Mouse (Mus musculus) midbrain, embryonic 16.5 days (tissue): ENCODE measurements around the gene Miox. TPM values are rescaled to one million over a fixed set of nuclear protein-coding genes. Genes with fewer than 3 reads are reported as not detected.
A peak's percentile ranks its signal among the peaks of the same experiment; 100 is the strongest.

Experiments used
- ATAC-seq: fragments of 200-750 bp; cut with Nextera tagmentation; 2 replicates; pipeline ENCODE4 v1.8.0; 2017; ENCODE audit warnings: moderate TSS enrichment
- H3K27ac ChIP-seq: fragments of 300-500 bp; sonication (generic); 2 replicates; pipeline ENCODE4 v1.5.1; 2014; ENCODE audit warnings: mild to moderate bottlenecking, low read length, mixed read lengths
- H3K27me3 ChIP-seq: fragments of 300-500 bp; sonication (generic); 2 replicates; pipeline ENCODE4 v1.6.1; 2014; ENCODE audit warnings: low read depth, low read length, mixed read lengths; ENCODE audit not compliant: control insufficient read depth, insufficient read depth
- H3K36me3 ChIP-seq: fragments of 300-500 bp; sonication (generic); 2 replicates; pipeline ENCODE4 v1.6.1; 2014; ENCODE audit warnings: mild to moderate bottlenecking, low read length, moderate library complexity, mixed read lengths; ENCODE audit not compliant: control insufficient read depth, insufficient read depth
- H3K4me1 ChIP-seq: fragments of 300-500 bp; sonication (generic); 2 replicates; pipeline ENCODE4 v1.6.1; 2014; ENCODE audit warnings: mild to moderate bottlenecking, low read length, mixed read lengths; ENCODE audit not compliant: control insufficient read depth, insufficient read depth
- H3K4me2 ChIP-seq: fragments of 300-500 bp; sonication (generic); 2 replicates; pipeline ENCODE4 v1.6.1; 2014; ENCODE audit warnings: mild to moderate bottlenecking, low read length, mixed read lengths
- H3K4me3 ChIP-seq: fragments of 300-500 bp; sonication (generic); 2 replicates; pipeline ENCODE4 v1.5.1; 2014; ENCODE audit warnings: low read depth, mild to moderate bottlenecking, low read length, moderate library complexity, mixed read lengths
- H3K9ac ChIP-seq: fragments of 300-500 bp; sonication (generic); 2 replicates; pipeline ENCODE4 v1.6.1; 2014; ENCODE audit warnings: low read depth, low read length, mixed read lengths
- H3K9me3 ChIP-seq: fragments of 300-500 bp; sonication (generic); replicated peaks from 2 replicates; pipeline ENCODE4 v1.6.1; 2014; ENCODE audit warnings: mild to moderate bottlenecking, low read length, mixed read lengths; ENCODE audit not compliant: control insufficient read depth, poor library complexity, severe bottlenecking
- WGBS: fragments of 180-500 bp; shearing (Covaris S2); extraction: QIAGEN DNeasy Blood & Tissue Kit; methylation state at CpG from one replicate; pipeline ENCODE4 v1.1.7; 2014; 5-methylcytosine and 5-hydroxymethylcytosine counted together
- microRNA-seq: library from miRNA; unstranded; fragments of <30 nt; microRNA quantifications from one replicate; pipeline ENCODE4, GENCODE M21; 2017
- polyA plus RNA-seq: library from polyadenylated mRNA; unstranded; fragments of >200 nt; fragmentation: Nextera tagmentation; extraction: Ambion mirVana; gene quantifications from 2 replicates; pipeline ENCODE4 v1.2.1, GENCODE M21; 2015

The Miox gene
- polyA plus RNA-seq, 1 experiment from 2014 or later = not detected

- Histone ChIP-seq H3K4me2 (no peak within 1 kb of the TSS), H3K9me3 (no peaks in the 10 kb centered on the region), H3K9ac (no peak within 1 kb of the TSS), H3K36me3 (peaks cover 1% of the 10 kb centered on the region), H3K4me3 (no peak within 1 kb of the TSS), H3K27me3 (peaks cover 35% of the 10 kb centered on the region), H3K4me1 (peaks cover 24% of the 10 kb centered on the region), H3K27ac (no peak within 1 kb of the TSS)
- ATAC-seq = no peak
- WGBS = 20% methylated on average over 16 of the region's 16 CpGs
Measured at GRCm38 (mm10) chr15:89376957-89377356, 42.8 kb downstream of the Miox start, which contains the start of gene Tymp. Gene Tymp (minus strand): TSS chr15:89377039.

GRCm38 (mm10) chr15:89377362-89377761, 43.2 kb downstream of the Miox start:
- no peak for ATAC-seq
- Histone ChIP-seq H3K27me3 (peaks cover 35% of the 10 kb centered on the region), H3K4me2 (no peak overlapping the region), H3K4me1 (peaks cover 24% of the 10 kb centered on the region), H3K4me3 (no peak overlapping the region), H3K9me3 (no peaks in the 10 kb centered on the region), H3K36me3 (no peaks in the 10 kb centered on the region), H3K27ac (no peak overlapping the region), H3K9ac (no peak overlapping the region)
- WGBS = 7% methylated on average over 18 of the region's 18 CpGs

GRCm38 (mm10) chr15:89377938-89378828, 44.0 kb downstream of the Miox start:
- ATAC-seq = no peak
- whole genome bisulfite sequencing = 13% methylated on average over 41 of the region's 46 CpGs

GRCm38 (mm10) chr15:89378831-89379401, 44.7 kb downstream of the Miox start, which contains the start of gene Odf3b:
Gene Odf3b (minus strand): TSS chr15:89379282.
- no peaks in the 10 kb centered on the region for H3K36me3 ChIP-seq
- H3K9me3 ChIP-seq = no peaks in the 10 kb centered on the region
- H3K4me1 ChIP-seq = peaks cover 17% of the 10 kb centered on the region; the same call in 1 of the 2 replicates
- H3K27ac ChIP-seq = no peak within 1 kb of the TSS
- ATAC-seq = peak; percentile 25; the same call in 1 of the 2 replicates
- H3K27me3 ChIP-seq = peaks cover 35% of the 10 kb centered on the region
- H3K4me3 ChIP-seq = peak within 1 kb of the TSS; percentile 40
- H3K4me2 ChIP-seq = peak within 1 kb of the TSS; percentile 72
- WGBS = under 1% methylated on average over 31 of the region's 33 CpGs
- peak within 1 kb of the TSS; percentile 49 for H3K9ac ChIP-seq

More at GRCm38 (mm10) chr15:89377938-89378828, 44.0 kb downstream of the Miox start:
- Histone ChIP-seq H3K9ac (peak overlapping the region; percentile 49), H3K36me3 (no peaks in the 10 kb centered on the region), H3K27me3 (peaks cover 35% of the 10 kb centered on the region), H3K4me1 (peaks cover 17% of the 10 kb centered on the region; the same call in 1 of the 2 replicates), H3K4me2 (peak overlapping the region; percentile 72), H3K9me3 (no peaks in the 10 kb centered on the region), H3K4me3 (peak overlapping the region; percentile 40), H3K27ac (no peak overlapping the region)

GRCm38 (mm10) chr15:89379429-89379828, 45.2 kb downstream of the Miox start:
- peak overlapping the region; percentile 72 for H3K4me2 ChIP-seq
- 13% methylated on average over 10 of the region's 10 CpGs for WGBS
- H3K4me3 ChIP-seq = peak overlapping the region; percentile 40; the same call in 1 of the 2 replicates
- no peak overlapping the region for H3K9ac ChIP-seq
- no peaks in the 10 kb centered on the region for H3K9me3 ChIP-seq
- no peak overlapping the region for H3K27ac ChIP-seq
- H3K36me3 ChIP-seq = no peaks in the 10 kb centered on the region
- H3K4me1 ChIP-seq = peaks cover 13% of the 10 kb centered on the region; the same call in 1 of the 2 replicates
- H3K27me3 ChIP-seq = peaks cover 35% of the 10 kb centered on the region
- ATAC-seq = no peak

GRCm38 (mm10) chr15:89384617-89385016, 50.4 kb downstream of the Miox start, which contains the start of gene Klhdc7b:
Gene Klhdc7b (plus strand): TSS chr15:89384917.
- ATAC-seq = no peak
- no peak within 1 kb of the TSS for H3K4me3 ChIP-seq
- no peaks in the 10 kb centered on the region for H3K36me3 ChIP-seq
- 91% methylated on average over 7 of the region's 7 CpGs for WGBS
- H3K9ac ChIP-seq = no peak within 1 kb of the TSS
- no peaks in the 10 kb centered on the region for H3K4me1 ChIP-seq
- peaks cover under 1% of the 10 kb centered on the region for H3K27me3 ChIP-seq
- H3K27ac ChIP-seq = no peak within 1 kb of the TSS
- H3K4me2 ChIP-seq = no peak within 1 kb of the TSS
- H3K9me3 ChIP-seq = no peaks in the 10 kb centered on the region

Small RNA genes lying within 50 kb of the gene (microRNA-seq; reads per million reads assigned to microRNA genes)
- 1.0 reads per million for gene Mir6959

Other genes starting within 250 kb of the Miox start
- 17.8 and 19.1 TPM in 2 replicates for gene Selenoo, start 245.3 kb upstream of the Miox start, polyA plus RNA-seq
- 18.5 and 19.1 TPM in 2 replicates for gene Tubgcp6, start 211.3 kb upstream of the Miox start, polyA plus RNA-seq
- gene Hdac10, start 205.7 kb upstream of the Miox start, polyA plus RNA-seq = 30.6 and 31.0 TPM in 2 replicates
- gene Mapk12, start 193.7 kb upstream of the Miox start, polyA plus RNA-seq = 3.0 and 4.4 TPM in 2 replicates
- 29.0 and 32.6 TPM in 2 replicates for gene Mapk11, start 184.8 kb upstream of the Miox start, polyA plus RNA-seq
- gene Plxnb2, start 153.6 kb upstream of the Miox start, polyA plus RNA-seq = 90.1 and 92.1 TPM in 2 replicates
- gene Dennd6b, start 137.9 kb upstream of the Miox start, polyA plus RNA-seq = 120 and 124 TPM in 2 replicates
- gene Ppp6r2, start 122.8 kb upstream of the Miox start, polyA plus RNA-seq = 76.7 and 82.0 TPM in 2 replicates
- 92.9 and 101 TPM in 2 replicates for gene Sbf1, start 19.1 kb upstream of the Miox start, polyA plus RNA-seq
- not detected in 2 replicates for gene Adm2, start 11.7 kb upstream of the Miox start, polyA plus RNA-seq
- 29.0 and 34.9 TPM in 2 replicates for gene Lmf2, start 21.3 kb downstream of the Miox start, polyA plus RNA-seq
- gene Ncaph2, start 21.3 kb downstream of the Miox start, polyA plus RNA-seq = 116 and 117 TPM in 2 replicates
- gene Sco2, start 39.4 kb downstream of the Miox start, polyA plus RNA-seq = 11.8 and 16.4 TPM in 2 replicates
- gene Tymp, start 42.6 kb downstream of the Miox start, polyA plus RNA-seq = 1.9 and 3.0 TPM in 2 replicates
- 4.8 and 5.5 TPM in 2 replicates for gene Odf3b, start 44.9 kb downstream of the Miox start, polyA plus RNA-seq
- 0.05 and 0.06 TPM in 2 replicates for gene Klhdc7b, start 50.5 kb downstream of the Miox start, polyA plus RNA-seq
- not detected in 2 replicates for gene Syce3, start 76.1 kb downstream of the Miox start, polyA plus RNA-seq
- 0.96 and 1.2 TPM in 2 replicates for gene Cpt1b, start 91.5 kb downstream of the Miox start, polyA plus RNA-seq
- 6.5 and 7.3 TPM in 2 replicates for gene C730034F03Rik, start 95.2 kb downstream of the Miox start, polyA plus RNA-seq
- gene Gm44502, start 95.3 kb downstream of the Miox start, polyA plus RNA-seq = not detected in 2 replicates
- 88.3 and 95.2 TPM in 2 replicates for gene Chkb, start 95.5 kb downstream of the Miox start, polyA plus RNA-seq
- 84.4 and 86.4 TPM in 2 replicates for gene Mapk8ip2, start 119.5 kb downstream of the Miox start, polyA plus RNA-seq
- 32.6 and 37.6 TPM in 2 replicates for gene Arsa, start 143.0 kb downstream of the Miox start, polyA plus RNA-seq
- 12.0 and 16.7 TPM in 2 replicates for gene Shank3, start 165.2 kb downstream of the Miox start, polyA plus RNA-seq
- gene Acr, start 233.9 kb downstream of the Miox start, polyA plus RNA-seq = 1.6 and 1.8 TPM in 2 replicates